Mouse (Mus musculus): ENCODE data around the gene Lin54. TPM values are rescaled to one million over a fixed set of nuclear protein-coding genes. Genes with fewer than 3 reads are reported as not detected.
"Not testable (repeated sequence)": the region's sequence is repeated elsewhere in the genome, so short reads cannot be mapped to it uniquely, and the experiment has no call there.

The Lin54 gene
- total RNA-seq, 2 experiments from 2014 or later, result 16.2 to 19.0 TPM

GRCm38 (mm10) chr5:100428031-100428733, 72.3 kb downstream of the Lin54 start:
- peak in 1 of 2 experiments; percentile 31 for DNase-seq (ENCODE audit: low spot score in 2 of 2)
- peak overlapping the region; percentile 93 for H3K27ac ChIP-seq
- no peak for TF ChIP-seq CTCF (conservative IDR thresholded peaks at IDR 0.05)

GRCm38 (mm10) chr5:100427276-100427675, 73.2 kb downstream of the Lin54 start:
- DNase-seq (ENCODE audit: low spot score in 2 of 2), result no peak
- Histone ChIP-seq H3K4me3 (peak overlapping the region; percentile 80), H3K27ac (peak overlapping the region; percentile 67; the same call in 1 of the 2 replicates)
- TF ChIP-seq CTCF (conservative IDR thresholded peaks at IDR 0.05), result no peak

More at GRCm38 (mm10) chr5:100428031-100428733, 72.3 kb downstream of the Lin54 start:
- H3K4me3 ChIP-seq, result peak overlapping the region; percentile 80

GRCm38 (mm10) chr5:100425823-100426222, 74.6 kb downstream of the Lin54 start:
- not testable (repeated sequence) for H3K27ac ChIP-seq; DNase-seq (ENCODE audit: low spot score in 2 of 2); H3K4me3 ChIP-seq

- Histone ChIP-seq H3K4me3 (no peak overlapping the region), H3K27ac (no peak overlapping the region; the same call in 1 of the 2 replicates)
- no peak for TF ChIP-seq CTCF (conservative IDR thresholded peaks at IDR 0.05)
- DNase-seq (ENCODE audit: low spot score in 2 of 2), result no peak
Observed at GRCm38 (mm10) chr5:100424252-100424651, 76.2 kb downstream of the Lin54 start.

- DNase-seq (ENCODE audit: low spot score in 2 of 2), result no peak
- Histone ChIP-seq H3K27ac (peak overlapping the region; percentile 29; the same call in 1 of the 2 replicates), H3K4me3 (no peak overlapping the region)
- no peak for TF ChIP-seq CTCF (conservative IDR thresholded peaks at IDR 0.05)
Observed at GRCm38 (mm10) chr5:100423626-100424025, 76.8 kb downstream of the Lin54 start.

- Histone ChIP-seq H3K27ac (no peak overlapping the region), H3K4me3 (no peak overlapping the region)
- no peak for DNase-seq (ENCODE audit: low spot score in 2 of 2)
- no peak for TF ChIP-seq CTCF (conservative IDR thresholded peaks at IDR 0.05)
Observed at GRCm38 (mm10) chr5:100418861-100419260, 81.6 kb downstream of the Lin54 start.

GRCm38 (mm10) chr5:100418077-100418476, 82.4 kb downstream of the Lin54 start:
- no peak for TF ChIP-seq CTCF (conservative IDR thresholded peaks at IDR 0.05)

GRCm38 (mm10) chr5:100415761-100416590, 84.5 kb downstream of the Lin54 start, which contains the start of gene Sec31a:
Sec31a (minus strand) TSS chr5:100416234.
- TF ChIP-seq CTCF (conservative IDR thresholded peaks at IDR 0.05), result peak; percentile 44
- DNase-seq (ENCODE audit: low spot score in 2 of 2), result peak; percentile 97 to 98
- peak within 1 kb of the TSS; percentile 87 for H3K4me3 ChIP-seq
- H3K27ac ChIP-seq, result peak within 1 kb of the TSS; percentile 93

More at GRCm38 (mm10) chr5:100418077-100418476, 82.4 kb downstream of the Lin54 start:
- no peak for DNase-seq (ENCODE audit: low spot score in 2 of 2)
- Histone ChIP-seq H3K27ac (no peak overlapping the region), H3K4me3 (no peak overlapping the region)

GRCm38 (mm10) chr5:100414474-100415196, 85.8 kb downstream of the Lin54 start:
- H3K4me3 ChIP-seq, result peak overlapping the region; percentile 87
- no peak overlapping the region for H3K27ac ChIP-seq
- no peak for TF ChIP-seq CTCF (conservative IDR thresholded peaks at IDR 0.05)
- no peak for DNase-seq (ENCODE audit: low spot score in 2 of 2)

GRCm38 (mm10) chr5:100412886-100413285, 87.6 kb downstream of the Lin54 start:
- no peak for TF ChIP-seq CTCF (conservative IDR thresholded peaks at IDR 0.05)
- 0 out of 2 replicates have a peak overlapping the region, but pooled peaks have one; percentile 8 for H3K27ac ChIP-seq
- no peak overlapping the region for H3K4me3 ChIP-seq
- DNase-seq (ENCODE audit: low spot score in 2 of 2), result no peak

- DNase-seq (ENCODE audit: low spot score in 2 of 2), result no peak
- Histone ChIP-seq H3K27ac (no peak overlapping the region), H3K4me3 (no peak overlapping the region)
- no peak for TF ChIP-seq CTCF (conservative IDR thresholded peaks at IDR 0.05)
Observed at GRCm38 (mm10) chr5:100410281-100410680, 90.2 kb downstream of the Lin54 start.

- Histone ChIP-seq H3K27ac (no peak overlapping the region), H3K4me3 (no peak overlapping the region)
- no peak for DNase-seq (ENCODE audit: low spot score in 2 of 2)
- no peak for TF ChIP-seq CTCF (conservative IDR thresholded peaks at IDR 0.05)
Observed at GRCm38 (mm10) chr5:100408485-100408884, 92.0 kb downstream of the Lin54 start.
